Mouse (Mus musculus) induced T-regulatory cell, adult 2 months (primary cell): ENCODE measurements around the gene Slc35e3.

Experiments
- DNase-seq: peaks from one replicate; pipeline ENCODE4 v3.0.0-alpha.2; 2012; ENCODE audit warnings: low read depth

The Slc35e3 gene

GRCm38 (mm10) chr10:117776281-117777102, 30.3 kb upstream of the Slc35e3 start:
- no peak for DNase-seq

- no peak for DNase-seq
These were observed 29.4 kb upstream of the Slc35e3 start for GRCm38 (mm10) chr10:117775401-117776144.

GRCm38 (mm10) chr10:117774817-117775120, 28.6 kb upstream of the Slc35e3 start:
- no peak for DNase-seq

- DNase-seq, result no peak
These were observed 28.0 kb upstream of the Slc35e3 start for GRCm38 (mm10) chr10:117774011-117774816.

- DNase-seq, result no peak
These were observed 27.0 kb upstream of the Slc35e3 start for GRCm38 (mm10) chr10:117773106-117773720.

- DNase-seq, result no peak
These were observed 26.4 kb upstream of the Slc35e3 start for GRCm38 (mm10) chr10:117772364-117773105.

GRCm38 (mm10) chr10:117771131-117771510, 25.0 kb upstream of the Slc35e3 start:
- DNase-seq, result no peak

- no peak for DNase-seq
These were observed 24.3 kb upstream of the Slc35e3 start for GRCm38 (mm10) chr10:117770286-117771130.

GRCm38 (mm10) chr10:117769541-117770285, 23.5 kb upstream of the Slc35e3 start:
- no peak for DNase-seq

GRCm38 (mm10) chr10:117768141-117768440, 21.9 kb upstream of the Slc35e3 start:
- DNase-seq, result no peak

- DNase-seq, result no peak
These were observed 21.3 kb upstream of the Slc35e3 start for GRCm38 (mm10) chr10:117767286-117768140.

GRCm38 (mm10) chr10:117766896-117767160, 20.7 kb upstream of the Slc35e3 start:
- no peak for DNase-seq

GRCm38 (mm10) chr10:117766111-117766895, 20.1 kb upstream of the Slc35e3 start:
- no peak for DNase-seq

GRCm38 (mm10) chr10:117765116-117765894, 19.1 kb upstream of the Slc35e3 start:
- no peak for DNase-seq

GRCm38 (mm10) chr10:117764598-117764997, 18.4 kb upstream of the Slc35e3 start:
- DNase-seq, result no peak

- DNase-seq, result no peak
These were observed 17.5 kb upstream of the Slc35e3 start for GRCm38 (mm10) chr10:117763588-117764190.

- DNase-seq, result no peak
These were observed 16.8 kb upstream of the Slc35e3 start for GRCm38 (mm10) chr10:117762966-117763365.
